Mouse (Mus musculus) forelimb bud, embryonic 11.5 days (tissue): Measurements from ENCODE around the gene Zfp628.

Source experiments
- DNase-seq: peaks from one replicate; pipeline ENCODE4 v3.0.0-alpha.2; 2012; ENCODE audit warnings: low read depth, low spot score

The Zfp628 gene

GRCm38 (mm10) chr7:4938456-4938855 lies 23.4 kb downstream of the Zfp628 start:
- DNase-seq, result peak; percentile 65

- DNase-seq, result peak; percentile 75
Observed at GRCm38 (mm10) chr7:4940068-4940479, 25.1 kb downstream of the Zfp628 start.

GRCm38 (mm10) chr7:4942673-4943072 lies 27.7 kb downstream of the Zfp628 start:
- DNase-seq, result no peak

- DNase-seq, result peak; percentile 94
Observed at GRCm38 (mm10) chr7:4943223-4943815, 28.3 kb downstream of the Zfp628 start.

- DNase-seq, result no peak
Observed at GRCm38 (mm10) chr7:4947855-4948254, 32.8 kb downstream of the Zfp628 start.

GRCm38 (mm10) chr7:4948386-4948785 lies 33.4 kb downstream of the Zfp628 start:
- no peak for DNase-seq

GRCm38 (mm10) chr7:4950561-4951342 lies 35.7 kb downstream of the Zfp628 start:
- no peak for DNase-seq

GRCm38 (mm10) chr7:4953815-4954445 lies 38.9 kb downstream of the Zfp628 start:
- no peak for DNase-seq

- DNase-seq, result no peak
Observed at GRCm38 (mm10) chr7:4957361-4957760, 42.3 kb downstream of the Zfp628 start.

- DNase-seq, result no peak
Observed at GRCm38 (mm10) chr7:4963527-4963926, 48.5 kb downstream of the Zfp628 start.

- DNase-seq, result peak; percentile 61
Observed at GRCm38 (mm10) chr7:4964272-4964671, 49.3 kb downstream of the Zfp628 start, which contains the start of gene Sbk2. Gene Sbk2 (minus strand): TSS chr7:4964406.

GRCm38 (mm10) chr7:4964988-4965387 lies 50.0 kb downstream of the Zfp628 start:
- no peak for DNase-seq

GRCm38 (mm10) chr7:4971068-4971467 lies 56.1 kb downstream of the Zfp628 start, which contains the start of gene Sbk3:
Gene Sbk3 (minus strand): TSS chr7:4971168.
- no peak for DNase-seq
